Mouse (Mus musculus): ENCODE data around the gene Slfn1. TPM values are rescaled to one million over a fixed set of nuclear protein-coding genes. Genes with fewer than 3 reads are reported as not detected.

Slfn1 gene
- total and polyA plus RNA-seq, 3 experiments = not detected

DNA sequence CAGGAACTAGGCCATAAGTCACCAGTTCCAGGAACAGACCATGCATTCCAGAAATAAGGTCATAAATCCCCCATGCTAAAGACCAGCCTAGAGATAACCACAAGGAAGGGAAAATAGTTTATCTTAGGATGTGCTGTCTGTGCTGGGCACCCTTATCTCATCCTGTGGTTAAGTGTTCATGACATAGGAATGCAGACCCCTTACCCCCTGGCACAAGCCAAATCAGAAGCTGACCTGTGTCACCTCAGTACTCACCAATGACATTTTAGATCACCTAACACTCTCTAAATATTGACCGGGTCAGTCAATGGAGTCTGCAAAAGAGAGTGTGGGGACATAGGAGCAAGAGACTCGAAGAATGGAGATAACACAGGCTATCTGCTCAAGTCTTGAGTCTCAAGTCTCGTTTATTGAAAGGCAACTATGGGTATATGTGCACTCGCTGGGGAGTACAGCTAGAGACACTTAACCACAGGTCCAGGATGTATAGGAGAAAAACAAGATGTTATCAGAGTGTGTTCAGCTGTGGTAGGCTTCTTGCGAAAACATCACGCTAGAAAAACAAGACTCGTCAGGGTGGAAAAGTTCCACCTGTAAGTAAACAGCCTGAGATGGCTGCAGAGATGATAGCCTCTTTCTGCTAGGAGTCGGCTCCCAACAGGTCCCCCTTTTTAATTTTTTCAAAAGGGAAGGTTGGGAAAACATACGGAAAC is 37.0 kb upstream of the Slfn1 start:
- Histone ChIP-seq H3K27ac (ENCODE audit: control insufficient read depth, low read depth, low read length) (0 out of 2 replicates have a peak overlapping the region, but pooled peaks have one; percentile 5), H3K9me3 (replicated peaks; ENCODE audit: insufficient read depth, low read length) (no peaks in the 10 kb centered on the region), H3K4me3 (ENCODE audit: control insufficient read depth in 1 of 2, insufficient read depth in 1 of 2, low read depth in 2 of 2, low read length in 2 of 2) (no peak overlapping the region), H3K27me3 (ENCODE audit: control insufficient read depth in 1 of 2, insufficient read depth in 2 of 2, low read length in 2 of 2) (no peaks in the 10 kb centered on the region; a peak in 1 of 4 replicates), H3K4me1 (ENCODE audit: control insufficient read depth in 1 of 2, insufficient read depth in 2 of 2, low read length in 2 of 2) (peaks cover 5 to 19% of the 10 kb centered on the region in 2 experiments), H3K36me3 (ENCODE audit: control insufficient read depth in 1 of 2, insufficient read depth in 2 of 2, low read length in 2 of 2) (peaks cover 0 to 25% of the 10 kb centered on the region in 2 experiments; a peak in 2 of 4 replicates), H3K79me2 (ENCODE audit: control insufficient read depth, insufficient read depth, low read length, poor library complexity) (no peaks in the 10 kb centered on the region), H3K9ac (ENCODE audit: control insufficient read depth, low read depth, low read length, poor library complexity, severe bottlenecking) (no peak overlapping the region)
- TF ChIP-seq GATA1 (IDR thresholded peaks at IDR 0.05; ENCODE audit: low read depth, low read length) (peak; percentile 87), TCF12 (IDR thresholded peaks at IDR 0.05; ENCODE audit: low read depth, low read length) (peak; percentile 48; the same call in 1 of the 2 replicates), EP300 (IDR thresholded peaks at IDR 0.05; ENCODE audit: low read depth in 1 of 2, low read length in 2 of 2) (peak; percentile 74 to 85), TAL1 (IDR thresholded peaks at IDR 0.05; ENCODE audit: low read length) (peak; percentile 61), USF1 (IDR thresholded peaks at IDR 0.05; ENCODE audit: low read depth, low read length) (no peak), ETS1 (IDR thresholded peaks at IDR 0.05; ENCODE audit: low read depth, low read length) (peak; percentile 48; the same call in 1 of the 2 replicates), NELFE (IDR thresholded peaks at IDR 0.05; ENCODE audit: low read depth, low read length) (no peak), RCOR1 (IDR thresholded peaks at IDR 0.05; ENCODE audit: low read depth, low read length) (peak; percentile 46; the same call in 1 of the 2 replicates)
- peak; percentile 55 for DNase-seq (ENCODE audit: low read depth, low spot score)

DNA sequence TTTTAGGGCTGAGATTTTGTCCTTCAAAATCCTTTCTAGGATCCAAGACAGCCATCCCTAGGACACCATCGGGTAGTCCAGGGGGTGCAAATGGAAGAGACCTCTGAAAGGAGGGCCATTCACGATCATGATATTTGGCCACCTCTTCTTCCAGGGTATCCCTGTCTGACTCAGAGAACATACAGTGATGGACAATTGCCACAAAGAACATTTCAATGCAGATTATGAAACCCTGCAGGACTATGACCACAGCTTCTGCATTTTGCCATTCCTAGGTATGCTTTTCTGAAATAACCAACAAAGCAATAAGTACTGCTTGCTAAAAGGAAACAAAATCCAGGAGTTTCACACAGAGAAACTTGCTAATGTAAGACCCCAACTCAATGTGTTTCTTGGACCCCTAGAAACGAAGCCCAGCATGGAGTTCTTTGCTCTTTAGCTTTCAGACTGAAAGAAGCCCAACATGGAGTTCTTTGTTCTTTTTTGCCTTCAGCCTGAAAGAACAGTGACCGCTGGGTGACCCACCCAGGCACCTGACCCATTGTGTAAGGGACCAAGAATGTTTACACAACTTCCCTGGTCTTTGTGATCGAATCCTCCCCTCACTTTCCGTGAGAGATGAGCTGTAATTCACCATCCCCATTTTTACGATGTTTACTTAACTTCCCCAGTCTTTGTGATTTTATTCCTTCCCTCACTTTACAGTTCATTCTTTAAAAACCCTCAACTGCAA is 33.7 kb upstream of the Slfn1 start:
- Histone ChIP-seq H3K79me2 (ENCODE audit: control insufficient read depth, insufficient read depth, low read length, poor library complexity) (no peaks in the 10 kb centered on the region), H3K9me3 (replicated peaks; ENCODE audit: insufficient read depth, low read length) (no peaks in the 10 kb centered on the region), H3K9ac (ENCODE audit: control insufficient read depth, low read depth, low read length, poor library complexity, severe bottlenecking) (no peak overlapping the region), H3K27ac (ENCODE audit: control insufficient read depth, low read depth, low read length) (no peak overlapping the region), H3K36me3 (ENCODE audit: control insufficient read depth in 1 of 2, insufficient read depth in 2 of 2, low read length in 2 of 2) (peaks cover 0 to 18% of the 10 kb centered on the region in 2 experiments; a peak in 2 of 4 replicates), H3K4me1 (ENCODE audit: control insufficient read depth in 1 of 2, insufficient read depth in 2 of 2, low read length in 2 of 2) (peaks cover 3 to 15% of the 10 kb centered on the region in 2 experiments; a peak in 2 of 4 replicates), H3K27me3 (ENCODE audit: control insufficient read depth in 1 of 2, insufficient read depth in 2 of 2, low read length in 2 of 2) (peaks cover 0 to 2% of the 10 kb centered on the region in 2 experiments), H3K4me3 (ENCODE audit: control insufficient read depth in 1 of 2, insufficient read depth in 1 of 2, low read depth in 2 of 2, low read length in 2 of 2) (no peak overlapping the region)
- no peak for DNase-seq (ENCODE audit: low read depth, low spot score)
- TF ChIP-seq CHD1 (IDR thresholded peaks at IDR 0.05; ENCODE audit: low read depth, low read length) = no peak
- no peak for TF ChIP-seq MEF2A (IDR thresholded peaks at IDR 0.05; ENCODE audit: extremely low read depth, insufficient replicate concordance, low read depth, low read length, poor library complexity, severe bottlenecking)
- TF ChIP-seq EP300 (IDR thresholded peaks at IDR 0.05; ENCODE audit: low read depth in 1 of 2, low read length in 2 of 2) = no peak
- TF ChIP-seq USF2 (IDR thresholded peaks at IDR 0.05; ENCODE audit: borderline replicate concordance in 1 of 2, insufficient read depth in 1 of 2, low read depth in 1 of 2, low read length in 2 of 2) = no peak
- TF ChIP-seq KAT2A (conservative IDR thresholded peaks at IDR 0.05; ENCODE audit: low read depth, low read length) = no peak
- no peak for TF ChIP-seq ETS1 (IDR thresholded peaks at IDR 0.05; ENCODE audit: low read depth, low read length)
- TF ChIP-seq NELFE (IDR thresholded peaks at IDR 0.05; ENCODE audit: low read depth, low read length) = no peak
- TF ChIP-seq SMC3 (IDR thresholded peaks at IDR 0.05; ENCODE audit: low read depth, low read length) = no peak
- no peak for TF ChIP-seq ELF1 (IDR thresholded peaks at IDR 0.05; ENCODE audit: low read depth, low read length)
- TF ChIP-seq ZC3H11A (IDR thresholded peaks at IDR 0.05; ENCODE audit: low read depth, low read length) = no peak
- TF ChIP-seq MXI1 (IDR thresholded peaks at IDR 0.05; ENCODE audit: low read depth, low read length) = no peak
- TF ChIP-seq USF1 (IDR thresholded peaks at IDR 0.05; ENCODE audit: low read depth, low read length) = no peak
- TF ChIP-seq TBP (IDR thresholded peaks at IDR 0.05; ENCODE audit: low read depth, low read length) = no peak
- no peak for TF ChIP-seq ZNF384 (IDR thresholded peaks at IDR 0.05; ENCODE audit: low read depth, low read length)
- TF ChIP-seq ZMIZ1 (IDR thresholded peaks at IDR 0.05; ENCODE audit: low read depth, low read length) = no peak

All from MEL (cell line).